Mouse (Mus musculus) brain, embryonic 14.5 days (tissue): ENCODE data around the gene Cyth3.

Source experiments
- CTCF ChIP-seq: fragments of 200-500 bp; IDR thresholded peaks from 2 replicates; pipeline ENCODE4 v1.5.1; 2012; ENCODE audit warnings: inconsistent platforms, mild to moderate bottlenecking, moderate library complexity, borderline replicate concordance; ENCODE audit not compliant: insufficient read depth, insufficient read length; ENCODE audit errors: extremely low read depth
- POLR2A ChIP-seq: fragments of 200-500 bp; IDR thresholded peaks from 2 replicates; pipeline ENCODE4 v1.6.1; 2012; ENCODE audit warnings: mild to moderate bottlenecking, inconsistent platforms, borderline replicate concordance; ENCODE audit not compliant: poor library complexity, insufficient read depth, insufficient read length, severe bottlenecking; ENCODE audit errors: extremely low read depth

GRCm38 (mm10) chr5:143679654-143680053, 57.4 kb downstream of the Cyth3 start:
- TF ChIP-seq CTCF (no peak), POLR2A (no peak)
